Mouse (Mus musculus) liver, embryonic 15.5 days (tissue): ENCODE measurements around the gene Cspg5. TPM values are rescaled to one million over a fixed set of nuclear protein-coding genes. Genes with fewer than 3 reads are reported as not detected.

ENCODE experiments used
- ATAC-seq: fragments of 200-750 bp; cut with Nextera tagmentation; 2 replicates; pipeline ENCODE4 v1.8.0; 2017; ENCODE audit warnings: moderate number of reproducible peaks, mild to moderate bottlenecking, moderate library complexity; ENCODE audit not compliant: insufficient read depth
- H3K27ac ChIP-seq: fragments of 300-500 bp; sonication (generic); replicated peaks from 2 replicates; pipeline ENCODE4 v1.5.1; 2015; ENCODE audit warnings: mild to moderate bottlenecking, inconsistent platforms
- H3K27me3 ChIP-seq: fragments of 300-500 bp; sonication (generic); 2 replicates; pipeline ENCODE4 v1.6.1; 2015; ENCODE audit warnings: mild to moderate bottlenecking, inconsistent platforms
- H3K36me3 ChIP-seq: fragments of 300-500 bp; sonication (generic); replicated peaks from 2 replicates; pipeline ENCODE4 v1.6.1; 2015; ENCODE audit warnings: moderate library complexity, mild to moderate bottlenecking, inconsistent platforms
- H3K4me1 ChIP-seq: fragments of 300-500 bp; sonication (generic); replicated peaks from 2 replicates; pipeline ENCODE4 v1.6.1; 2015; ENCODE audit warnings: inconsistent platforms
- H3K4me2 ChIP-seq: fragments of 300-500 bp; sonication (generic); 2 replicates; pipeline ENCODE4 v1.6.1; 2015; ENCODE audit warnings: moderate library complexity, mild to moderate bottlenecking, inconsistent platforms
- H3K4me3 ChIP-seq: fragments of 300-500 bp; sonication (generic); replicated peaks from 2 replicates; pipeline ENCODE4 v1.5.1; 2015; ENCODE audit warnings: mild to moderate bottlenecking, inconsistent platforms
- H3K9ac ChIP-seq: fragments of 300-500 bp; sonication (generic); 2 replicates; pipeline ENCODE4 v1.6.1; 2015; ENCODE audit warnings: moderate library complexity, mild to moderate bottlenecking, inconsistent platforms
- H3K9me3 ChIP-seq: fragments of 300-500 bp; sonication (generic); replicated peaks from 2 replicates; pipeline ENCODE4 v1.6.1; 2016; ENCODE audit warnings: inconsistent platforms
- WGBS: fragments of 180-500 bp; shearing (Covaris S2); methylation state at CpG from one replicate; pipeline ENCODE4 v1.1.7; 2015; ENCODE audit warnings: mixed read lengths; ENCODE audit not compliant: insufficient replicate concordance; 5-methylcytosine and 5-hydroxymethylcytosine counted together
- polyA plus RNA-seq: library from polyadenylated mRNA; unstranded; fragments of >200 nt; fragmentation: Nextera tagmentation; extraction: Ambion mirVana; gene quantifications from 2 replicates; pipeline ENCODE4 v1.2.1, GENCODE M21; 2015

Gene Cspg5
- 0.29 and 0.40 TPM in 2 replicates for polyA plus RNA-seq

DNA sequence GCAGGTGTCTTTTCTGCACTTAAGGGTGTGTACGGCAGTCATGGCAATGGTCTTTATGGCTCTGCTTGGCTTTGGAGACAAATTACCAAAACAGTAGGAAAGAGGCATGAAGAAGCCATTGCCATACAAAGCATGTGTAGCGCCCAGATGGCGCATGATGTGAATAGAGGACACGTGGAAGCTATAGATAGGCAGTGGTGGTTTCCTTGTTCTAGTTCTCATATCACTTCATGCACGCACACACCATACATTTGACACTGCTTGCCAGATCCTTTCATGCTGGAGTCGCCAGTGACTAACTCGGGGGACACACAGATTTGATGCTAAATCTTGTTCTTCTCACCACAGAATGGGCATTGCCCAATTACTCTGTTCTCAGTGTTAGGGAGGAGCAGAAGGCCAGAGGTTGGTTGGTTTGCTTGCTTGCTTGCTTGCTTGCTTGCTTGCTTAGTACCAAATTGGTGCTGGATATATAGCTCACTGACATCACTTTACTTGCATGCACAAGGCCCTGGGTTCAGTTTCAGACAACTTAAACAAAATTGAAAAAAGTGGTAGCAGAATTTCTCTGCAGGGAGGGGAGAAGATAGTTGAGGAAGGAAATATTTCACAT lies at the start of gene Cspg5:
Gene Cspg5 (plus strand): TSS at position 563 of the 613 bp plus-strand sequence.
- peaks cover 6% of the 10 kb centered on the region; the same call in 1 of the 2 replicates for H3K36me3 ChIP-seq
- H3K27ac ChIP-seq = no peak within 1 kb of the TSS
- no peak within 1 kb of the TSS for H3K9ac ChIP-seq
- H3K27me3 ChIP-seq = peaks cover 57% of the 10 kb centered on the region
- H3K9me3 ChIP-seq = no peaks in the 10 kb centered on the region
- H3K4me2 ChIP-seq = peak within 1 kb of the TSS; percentile 88
- no peak within 1 kb of the TSS for H3K4me3 ChIP-seq
- H3K4me1 ChIP-seq = peaks cover 18% of the 10 kb centered on the region
- WGBS = 31% methylated on average over 7 of the region's 7 CpGs
- no peak for ATAC-seq

DNA sequence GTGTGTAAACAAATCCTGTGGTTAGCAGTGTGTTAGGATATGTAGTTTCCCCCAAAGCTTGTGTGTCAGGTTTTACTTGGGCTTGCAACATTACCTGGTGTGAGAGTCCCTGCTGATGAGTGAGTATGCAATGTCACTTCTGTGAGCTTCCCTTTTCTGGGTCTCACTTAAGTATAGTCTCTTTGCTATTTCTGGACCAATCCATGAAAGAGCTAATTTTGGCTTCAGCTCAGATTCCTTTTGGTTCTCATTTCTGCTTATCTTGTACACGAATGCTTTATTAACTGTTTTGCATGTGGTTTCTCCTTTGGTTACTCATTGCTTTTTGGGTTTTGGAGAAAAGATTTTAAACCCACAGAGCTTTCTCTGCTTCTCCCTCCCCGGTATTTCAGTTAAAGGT lies 43.7 kb upstream of the Cspg5 start:
- no peaks in the 10 kb centered on the region for H3K4me1 ChIP-seq
- no peak for ATAC-seq
- peaks cover 66% of the 10 kb centered on the region for H3K36me3 ChIP-seq
- 54% methylated on average over 2 of the region's 2 CpGs for WGBS
- H3K27me3 ChIP-seq = no peaks in the 10 kb centered on the region
- no peak overlapping the region for H3K27ac ChIP-seq
- no peak overlapping the region for H3K9ac ChIP-seq
- H3K9me3 ChIP-seq = no peaks in the 10 kb centered on the region
- no peak overlapping the region for H3K4me2 ChIP-seq
- H3K4me3 ChIP-seq = no peak overlapping the region

DNA sequence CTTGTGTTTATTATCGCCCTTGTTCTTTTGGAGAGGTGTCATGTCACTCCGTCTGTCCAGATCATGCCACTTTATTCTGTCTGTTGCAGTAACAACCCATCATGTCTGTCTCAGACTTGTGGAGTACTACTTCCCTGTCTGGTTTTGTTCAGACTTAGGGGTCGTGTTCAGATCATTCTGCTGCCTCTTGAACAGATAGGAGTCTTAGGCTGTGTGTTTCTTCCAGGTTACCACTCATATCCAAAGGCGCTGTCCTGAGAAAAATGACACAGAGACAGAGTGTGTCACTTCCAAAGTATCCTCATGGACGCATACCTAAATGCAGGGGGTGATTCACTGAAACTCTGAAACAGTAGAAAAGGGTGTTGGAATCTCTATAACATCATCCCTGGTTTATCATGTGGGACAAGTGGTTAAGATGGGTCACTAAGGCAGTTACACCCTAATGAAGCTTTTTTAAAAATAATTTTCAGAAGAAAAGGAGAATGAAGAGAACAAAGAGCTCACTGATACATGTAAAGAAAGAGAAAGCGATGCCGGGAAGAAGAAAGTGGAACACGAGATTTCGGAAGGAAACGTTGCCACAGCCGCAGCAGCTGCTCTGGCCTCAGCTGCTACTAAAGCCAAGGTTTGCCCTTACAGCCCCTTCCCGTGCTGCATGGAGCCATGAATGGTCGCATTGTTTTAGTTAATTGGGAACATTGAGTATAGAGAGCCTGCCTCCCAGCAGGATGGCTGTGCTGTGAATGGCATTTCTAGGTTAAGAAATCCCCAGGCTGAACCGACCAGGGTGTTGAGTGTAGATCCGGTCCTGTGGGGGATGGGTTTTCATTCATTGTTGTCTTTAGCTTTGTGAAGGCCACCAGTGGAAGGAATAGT lies 37.8 kb upstream of the Cspg5 start:
- 76% methylated on average over 15 of the region's 15 CpGs for WGBS
- ATAC-seq = no peak
- Histone ChIP-seq H3K27me3 (no peaks in the 10 kb centered on the region), H3K9me3 (no peaks in the 10 kb centered on the region), H3K27ac (no peak overlapping the region), H3K9ac (no peak overlapping the region), H3K4me2 (no peak overlapping the region), H3K4me3 (no peak overlapping the region), H3K4me1 (no peaks in the 10 kb centered on the region), H3K36me3 (peaks cover 69% of the 10 kb centered on the region)

DNA sequence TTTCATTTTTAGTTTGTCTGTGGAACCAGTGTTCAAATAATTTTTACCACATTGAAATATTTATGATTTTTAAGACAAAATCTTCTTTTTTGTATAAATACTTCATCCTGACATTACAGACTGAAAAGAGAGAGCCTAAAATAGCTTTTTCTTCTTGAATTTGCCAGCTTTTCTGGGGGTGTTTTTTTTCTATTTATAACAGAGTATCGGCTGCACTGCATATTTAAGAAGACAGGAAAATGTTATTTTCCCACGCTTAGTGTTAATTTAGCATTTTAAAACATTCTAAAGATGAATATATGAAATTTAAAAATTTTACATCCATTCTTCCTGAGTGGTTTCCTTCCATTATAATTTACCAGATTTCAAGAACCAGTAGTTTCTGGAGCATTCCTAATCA lies 37.1 kb upstream of the Cspg5 start:
- 89% methylated on average over 2 of the region's 2 CpGs for WGBS
- H3K4me2 ChIP-seq = no peak overlapping the region
- no peaks in the 10 kb centered on the region for H3K27me3 ChIP-seq
- H3K36me3 ChIP-seq = peaks cover 75% of the 10 kb centered on the region
- no peak overlapping the region for H3K9ac ChIP-seq
- no peaks in the 10 kb centered on the region for H3K9me3 ChIP-seq
- no peak overlapping the region for H3K27ac ChIP-seq
- no peaks in the 10 kb centered on the region for H3K4me1 ChIP-seq
- ATAC-seq = no peak
- no peak overlapping the region for H3K4me3 ChIP-seq

DNA sequence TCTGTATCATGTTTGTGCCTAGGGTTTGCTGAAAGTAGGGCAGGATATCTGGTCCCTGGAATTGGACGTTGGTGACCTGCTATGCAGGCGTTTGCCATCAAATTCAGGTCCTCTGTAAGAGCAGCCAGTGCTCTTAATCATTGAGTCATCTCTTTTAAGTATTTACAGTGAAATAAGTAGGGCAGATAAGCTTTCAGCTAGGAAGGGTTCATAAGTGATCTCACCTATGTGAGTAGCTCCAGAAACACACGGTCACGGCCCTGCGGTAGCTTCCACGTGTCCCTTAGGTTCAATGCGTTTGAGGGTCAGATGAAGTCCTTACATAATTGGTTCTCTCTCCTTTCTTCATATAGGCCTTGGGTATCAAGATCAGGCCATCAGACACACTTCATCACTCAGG lies 35.3 kb upstream of the Cspg5 start:
- Histone ChIP-seq H3K4me2 (no peak overlapping the region), H3K4me3 (no peak overlapping the region), H3K36me3 (peaks cover 70% of the 10 kb centered on the region), H3K4me1 (no peaks in the 10 kb centered on the region), H3K9ac (no peak overlapping the region), H3K27ac (no peak overlapping the region), H3K27me3 (no peaks in the 10 kb centered on the region), H3K9me3 (no peaks in the 10 kb centered on the region)
- 69% methylated on average over 7 of the region's 7 CpGs for WGBS
- no peak for ATAC-seq

DNA sequence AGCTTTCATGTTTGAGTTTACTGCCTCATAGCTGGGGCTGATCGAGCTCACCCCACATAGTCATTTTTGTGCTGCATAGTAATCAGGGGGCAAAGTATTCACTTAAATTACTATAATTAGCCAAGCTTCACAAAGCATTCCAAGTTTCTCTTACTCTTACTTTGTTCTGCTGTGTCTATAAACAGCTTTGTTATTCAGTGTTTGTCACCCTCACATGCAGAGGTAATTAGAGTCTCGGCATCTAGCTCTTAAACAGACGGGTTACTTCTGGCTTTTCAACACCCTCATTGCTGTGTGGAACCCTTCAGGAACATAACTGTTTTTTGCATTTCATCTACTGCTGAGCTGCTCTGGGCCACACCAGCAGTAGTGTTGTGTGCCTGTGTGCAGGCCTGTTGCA lies 34.6 kb upstream of the Cspg5 start:
- Histone ChIP-seq H3K36me3 (peaks cover 68% of the 10 kb centered on the region), H3K4me2 (no peak overlapping the region), H3K27me3 (no peaks in the 10 kb centered on the region), H3K4me3 (no peak overlapping the region), H3K9me3 (no peaks in the 10 kb centered on the region), H3K27ac (no peak overlapping the region), H3K4me1 (no peaks in the 10 kb centered on the region), H3K9ac (no peak overlapping the region)
- no peak for ATAC-seq
- WGBS = 84% methylated on average over 3 of the region's 3 CpGs

DNA sequence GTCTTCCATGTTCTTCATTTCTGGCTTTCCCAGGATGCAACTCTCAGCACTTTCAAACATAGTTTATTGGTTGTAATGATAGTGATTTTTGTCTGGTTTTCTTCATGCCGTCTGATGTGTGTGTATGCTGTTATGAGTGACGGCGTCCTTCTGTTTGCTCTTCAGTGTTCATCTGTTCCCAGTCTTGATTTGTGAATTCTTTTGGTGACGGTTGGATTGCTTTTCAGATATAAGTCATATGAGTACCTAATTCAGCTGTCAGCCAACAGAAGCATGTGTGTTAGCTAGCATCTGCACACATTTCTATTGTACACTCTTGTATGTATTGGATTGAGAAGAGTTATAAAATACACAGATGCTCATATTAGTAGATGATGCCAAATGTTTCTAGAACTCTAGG lies 19.3 kb upstream of the Cspg5 start:
- Histone ChIP-seq H3K27me3 (no peaks in the 10 kb centered on the region), H3K4me3 (no peak overlapping the region), H3K9me3 (no peaks in the 10 kb centered on the region), H3K36me3 (peaks cover 51% of the 10 kb centered on the region), H3K9ac (no peak overlapping the region), H3K4me1 (no peaks in the 10 kb centered on the region), H3K27ac (no peak overlapping the region), H3K4me2 (no peak overlapping the region)
- 82% methylated on average over 4 of the region's 4 CpGs for WGBS
- ATAC-seq = no peak

DNA sequence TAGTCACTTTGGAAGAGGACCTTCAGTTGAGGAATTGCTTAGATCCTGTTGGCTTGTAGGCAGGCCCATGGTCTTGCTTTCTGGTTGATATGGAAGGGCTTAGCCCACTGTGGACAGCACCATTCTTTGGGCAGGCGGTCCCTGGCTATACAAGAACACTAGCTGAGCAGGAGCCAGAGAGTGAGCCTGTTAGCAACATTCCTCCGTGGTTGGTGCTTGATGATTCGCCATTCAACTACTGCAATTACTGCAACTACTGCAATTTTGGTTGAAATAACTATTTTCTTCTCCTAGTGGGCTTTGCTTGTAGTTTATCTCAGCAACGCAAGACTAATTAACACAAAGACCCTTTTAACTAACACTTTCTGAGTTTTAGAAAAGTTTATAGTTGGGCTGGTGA lies 17.4 kb upstream of the Cspg5 start:
- Histone ChIP-seq H3K4me1 (no peaks in the 10 kb centered on the region), H3K9ac (no peak overlapping the region), H3K27me3 (no peaks in the 10 kb centered on the region), H3K4me3 (no peak overlapping the region), H3K4me2 (no peak overlapping the region), H3K27ac (no peak overlapping the region), H3K36me3 (peaks cover 49% of the 10 kb centered on the region), H3K9me3 (no peaks in the 10 kb centered on the region)
- no peak for ATAC-seq
- WGBS = 82% methylated on average over 4 of the region's 4 CpGs

DNA sequence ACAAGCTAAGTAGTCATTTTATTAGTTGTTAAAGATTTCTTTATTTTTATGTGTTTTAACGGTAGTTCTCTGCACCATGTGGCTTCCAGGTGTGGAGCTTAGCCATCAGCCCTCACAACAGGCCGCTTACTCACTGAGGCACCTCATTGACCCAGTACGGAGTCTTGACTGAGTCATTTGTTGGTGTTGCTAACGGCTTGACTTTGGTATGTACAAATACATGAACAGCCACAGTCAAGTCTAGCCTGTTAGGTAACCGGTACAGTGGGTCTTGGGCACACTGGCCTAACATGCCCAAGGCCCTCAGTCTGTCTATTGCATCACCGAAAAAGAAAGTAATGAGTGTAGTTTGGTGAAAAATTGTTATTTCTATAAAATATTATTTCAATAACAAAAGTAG lies 14.9 kb upstream of the Cspg5 start:
- no peak for ATAC-seq
- peaks cover 40% of the 10 kb centered on the region for H3K36me3 ChIP-seq
- no peak overlapping the region for H3K27ac ChIP-seq

DNA sequence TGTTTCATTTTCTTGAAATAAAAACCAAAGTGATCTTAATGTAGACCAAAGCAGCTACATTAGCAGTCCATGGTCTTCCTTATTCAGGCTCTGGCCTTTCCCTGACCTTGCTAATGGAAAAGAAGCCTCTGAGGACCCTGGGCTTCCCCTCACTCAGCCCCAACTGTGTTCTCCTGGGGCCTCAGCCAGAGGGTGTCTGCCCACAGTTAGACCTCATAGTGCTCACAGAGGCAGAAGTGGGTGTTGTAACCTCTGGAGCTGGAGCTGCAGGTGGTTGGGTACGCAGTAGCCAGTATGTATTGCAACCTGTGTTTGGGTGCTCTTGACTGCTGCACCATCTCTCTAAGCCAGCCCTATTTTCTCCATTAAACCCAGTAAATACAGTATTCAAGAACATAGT lies 14.5 kb upstream of the Cspg5 start:
- Histone ChIP-seq H3K36me3 (peaks cover 37% of the 10 kb centered on the region), H3K4me2 (no peak overlapping the region), H3K9me3 (no peaks in the 10 kb centered on the region), H3K27ac (no peak overlapping the region), H3K4me3 (no peak overlapping the region), H3K9ac (no peak overlapping the region), H3K4me1 (no peaks in the 10 kb centered on the region), H3K27me3 (no peaks in the 10 kb centered on the region)
- WGBS = 75% methylated on average over 1 of the region's 1 CpGs
- no peak for ATAC-seq

More for the DNA sequence above, 14.9 kb upstream of the Cspg5 start:
- Histone ChIP-seq H3K4me3 (no peak overlapping the region), H3K27me3 (no peaks in the 10 kb centered on the region), H3K4me2 (no peak overlapping the region), H3K4me1 (no peaks in the 10 kb centered on the region), H3K9ac (no peak overlapping the region), H3K9me3 (no peaks in the 10 kb centered on the region)
- 82% methylated on average over 6 of the region's 6 CpGs for WGBS

DNA sequence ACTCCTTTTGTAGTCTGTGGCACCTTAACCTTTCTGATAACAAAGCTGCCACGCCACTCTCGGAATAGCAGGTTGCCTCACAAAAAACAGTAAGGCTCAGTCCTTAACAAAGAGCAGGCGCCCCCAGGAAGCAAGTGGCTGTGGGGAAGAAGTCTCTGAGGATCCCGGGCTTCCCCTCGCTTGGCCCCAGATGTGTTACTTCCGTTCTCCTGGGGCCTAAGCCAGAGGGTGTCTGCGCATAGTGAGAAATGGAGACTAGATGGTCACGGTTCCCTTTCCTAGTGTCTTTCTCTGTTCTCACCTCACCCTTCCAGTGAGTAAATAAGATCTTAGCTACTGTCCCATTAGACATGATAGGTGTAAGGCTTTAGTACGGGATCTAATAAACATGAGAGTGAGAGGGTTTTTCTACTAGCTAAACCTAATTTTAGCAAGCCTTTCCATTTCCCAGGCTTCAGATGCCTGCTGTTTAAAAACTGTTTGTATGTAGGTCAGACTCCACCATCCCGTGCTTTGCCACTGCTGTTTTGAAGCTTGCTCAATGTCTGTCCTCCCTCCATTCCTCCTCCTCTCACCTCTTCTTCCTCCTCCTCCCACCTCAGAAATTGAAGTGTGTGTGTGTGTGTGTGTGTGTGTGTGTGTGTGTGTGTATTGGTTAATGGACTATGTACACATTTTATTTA lies 13.9 kb upstream of the Cspg5 start:
- Histone ChIP-seq H3K4me3 (no peak overlapping the region), H3K4me2 (no peak overlapping the region), H3K36me3 (peaks cover 38% of the 10 kb centered on the region), H3K4me1 (peaks cover 3% of the 10 kb centered on the region; the same call in 1 of the 2 replicates), H3K9me3 (no peaks in the 10 kb centered on the region), H3K27ac (no peak overlapping the region), H3K9ac (no peak overlapping the region), H3K27me3 (no peaks in the 10 kb centered on the region)
- 68% methylated on average over 10 of the region's 10 CpGs for WGBS
- ATAC-seq = no peak
